Mouse (Mus musculus): ENCODE results near the gene Sorbs2. TPM values are rescaled to one million over a fixed set of nuclear protein-coding genes. Genes with fewer than 3 reads are reported as not detected.
A peak's percentile ranks its signal among the peaks of the same experiment; 100 is the strongest.

Gene Sorbs2
- polyA plus RNA-seq, 1 experiment from 2014 or later, result 69.1 TPM

GRCm38 (mm10) chr8:45649966-45650365 is 142.4 kb downstream of the Sorbs2 start:
- Histone ChIP-seq H3K4me3 (replicated peaks; ENCODE audit: low read length) (no peak overlapping the region), H3K27ac (no peak overlapping the region), H3K27me3 (ENCODE audit: control insufficient read depth, insufficient read depth, low read length) (no peaks in the 10 kb centered on the region), H3K4me2 (replicated peaks) (no peak overlapping the region), H3K4me1 (replicated peaks; ENCODE audit: control insufficient read depth, insufficient read depth, low read length) (0 out of 2 replicates have a peak, but pooled peaks cover 3% of the 10 kb centered on the region), H3K9me3 (ENCODE audit: control insufficient read depth, low read length) (no peaks in the 10 kb centered on the region), H3K9ac (no peak overlapping the region), H3K36me3 (replicated peaks; ENCODE audit: control insufficient read depth, insufficient read depth) (no peaks in the 10 kb centered on the region)
- WGBS, result 85% methylated on average over 5 of the region's 5 CpGs
- ATAC-seq (ENCODE audit: low FRiP score), result no peak
- DNase-seq (ENCODE audit: low spot score), result no peak

GRCm38 (mm10) chr8:45658021-45658420 is 150.4 kb downstream of the Sorbs2 start:
- no peak overlapping the region for H3K9ac ChIP-seq
- no peak overlapping the region for H3K27ac ChIP-seq
- H3K9me3 ChIP-seq (ENCODE audit: control insufficient read depth, low read length), result no peaks in the 10 kb centered on the region
- H3K27me3 ChIP-seq (ENCODE audit: control insufficient read depth, insufficient read depth, low read length), result no peaks in the 10 kb centered on the region
- H3K36me3 ChIP-seq (replicated peaks; ENCODE audit: control insufficient read depth, insufficient read depth), result no peaks in the 10 kb centered on the region; the same call in 1 of the 2 replicates
- H3K4me3 ChIP-seq (replicated peaks; ENCODE audit: low read length), result no peak overlapping the region
- peaks cover 7% of the 10 kb centered on the region; the same call in 1 of the 2 replicates for H3K4me1 ChIP-seq (replicated peaks; ENCODE audit: control insufficient read depth, insufficient read depth, low read length)
- ATAC-seq (ENCODE audit: low FRiP score), result no peak
- no peak for DNase-seq (ENCODE audit: low spot score)
- H3K4me2 ChIP-seq (replicated peaks), result no peak overlapping the region
- 81% methylated on average over 3 of the region's 3 CpGs for WGBS

- H3K4me3 ChIP-seq (replicated peaks; ENCODE audit: low read length), result no peak overlapping the region
- no peak for DNase-seq (ENCODE audit: low spot score)
- WGBS, result 42% methylated on average over 18 of the region's 18 CpGs
- H3K27ac ChIP-seq, result no peak overlapping the region
- H3K9me3 ChIP-seq (ENCODE audit: control insufficient read depth, low read length), result no peaks in the 10 kb centered on the region
- ATAC-seq (ENCODE audit: low FRiP score), result no peak
- no peaks in the 10 kb centered on the region for H3K27me3 ChIP-seq (ENCODE audit: control insufficient read depth, insufficient read depth, low read length)
- peaks cover 7% of the 10 kb centered on the region; the same call in 1 of the 2 replicates for H3K4me1 ChIP-seq (replicated peaks; ENCODE audit: control insufficient read depth, insufficient read depth, low read length)
- H3K9ac ChIP-seq, result no peak overlapping the region
- H3K36me3 ChIP-seq (replicated peaks; ENCODE audit: control insufficient read depth, insufficient read depth), result no peaks in the 10 kb centered on the region; the same call in 1 of the 2 replicates
- H3K4me2 ChIP-seq (replicated peaks), result no peak overlapping the region; the same call in 1 of the 2 replicates
Measured at GRCm38 (mm10) chr8:45658458-45659325, 151.1 kb downstream of the Sorbs2 start.

DNA sequence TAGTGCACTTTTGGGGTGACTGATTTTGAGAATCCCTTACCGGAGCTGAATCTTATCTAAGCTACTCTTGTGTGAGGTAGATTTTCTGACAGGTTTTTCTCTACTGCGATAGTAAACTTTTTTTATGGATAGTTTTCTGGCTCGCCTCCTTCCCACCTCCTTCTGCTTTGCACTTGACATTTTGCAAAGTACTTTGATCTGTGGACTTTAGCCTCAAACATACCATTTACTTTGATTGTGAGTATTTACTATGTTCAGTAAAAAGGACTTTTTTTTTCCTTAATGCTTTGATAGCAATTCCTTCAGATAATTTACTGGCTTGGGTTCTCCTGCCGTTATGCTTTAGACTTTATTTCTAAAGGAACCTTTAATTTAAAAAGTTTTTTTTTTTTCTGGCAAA is 151.9 kb downstream of the Sorbs2 start:
- Histone ChIP-seq H3K27me3 (ENCODE audit: control insufficient read depth, insufficient read depth, low read length) (no peaks in the 10 kb centered on the region), H3K9ac (no peak overlapping the region), H3K4me2 (replicated peaks) (no peak overlapping the region), H3K9me3 (ENCODE audit: control insufficient read depth, low read length) (no peaks in the 10 kb centered on the region), H3K36me3 (replicated peaks; ENCODE audit: control insufficient read depth, insufficient read depth) (no peaks in the 10 kb centered on the region; the same call in 1 of the 2 replicates), H3K4me3 (replicated peaks; ENCODE audit: low read length) (no peak overlapping the region), H3K4me1 (replicated peaks; ENCODE audit: control insufficient read depth, insufficient read depth, low read length) (peaks cover 6% of the 10 kb centered on the region; the same call in 1 of the 2 replicates), H3K27ac (no peak overlapping the region)
- WGBS, result 85% methylated on average over 4 of the region's 4 CpGs
- ATAC-seq (ENCODE audit: low FRiP score) (no peak), DNase-seq (ENCODE audit: low spot score) (no peak)

DNA sequence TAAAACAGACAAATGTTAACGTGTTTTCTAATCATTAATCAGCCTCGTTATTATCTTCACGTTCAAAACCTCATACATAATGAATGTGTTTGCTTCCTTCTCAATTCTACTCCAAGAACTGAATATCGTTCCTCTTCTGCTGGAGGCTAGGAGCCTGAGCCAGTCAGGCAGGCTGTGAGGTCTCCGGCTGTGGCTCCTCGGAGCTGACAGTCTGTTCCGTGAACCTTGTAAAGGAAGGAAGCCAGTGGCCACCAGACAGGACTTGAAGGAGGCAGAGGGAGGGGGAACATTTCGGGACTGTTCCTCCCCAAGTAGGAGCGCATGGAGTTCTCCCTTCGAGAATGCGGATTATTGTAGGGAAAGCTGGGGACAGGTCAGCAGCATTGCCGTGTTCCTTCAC is 153.0 kb downstream of the Sorbs2 start:
- H3K27ac ChIP-seq, result no peak overlapping the region
- peaks cover 4% of the 10 kb centered on the region; the same call in 1 of the 2 replicates for H3K4me1 ChIP-seq (replicated peaks; ENCODE audit: control insufficient read depth, insufficient read depth, low read length)
- no peak overlapping the region; the same call in 1 of the 2 replicates for H3K4me2 ChIP-seq (replicated peaks)
- WGBS, result 72% methylated on average over 12 of the region's 12 CpGs
- H3K9me3 ChIP-seq (ENCODE audit: control insufficient read depth, low read length), result no peaks in the 10 kb centered on the region
- no peaks in the 10 kb centered on the region for H3K27me3 ChIP-seq (ENCODE audit: control insufficient read depth, insufficient read depth, low read length)
- no peak overlapping the region for H3K9ac ChIP-seq
- ATAC-seq (ENCODE audit: low FRiP score) (no peak), DNase-seq (ENCODE audit: low spot score) (no peak)
- H3K4me3 ChIP-seq (replicated peaks; ENCODE audit: low read length), result no peak overlapping the region
- peaks cover 3% of the 10 kb centered on the region; the same call in 1 of the 2 replicates for H3K36me3 ChIP-seq (replicated peaks; ENCODE audit: control insufficient read depth, insufficient read depth)

GRCm38 (mm10) chr8:45661605-45662004 is 154.0 kb downstream of the Sorbs2 start:
- Histone ChIP-seq H3K36me3 (replicated peaks; ENCODE audit: control insufficient read depth, insufficient read depth) (peaks cover 3% of the 10 kb centered on the region; the same call in 1 of the 2 replicates), H3K4me3 (replicated peaks; ENCODE audit: low read length) (no peak overlapping the region), H3K27ac (no peak overlapping the region), H3K4me1 (replicated peaks; ENCODE audit: control insufficient read depth, insufficient read depth, low read length) (peaks cover 4% of the 10 kb centered on the region; the same call in 1 of the 2 replicates), H3K9ac (no peak overlapping the region), H3K9me3 (ENCODE audit: control insufficient read depth, low read length) (no peaks in the 10 kb centered on the region), H3K4me2 (replicated peaks) (no peak overlapping the region), H3K27me3 (ENCODE audit: control insufficient read depth, insufficient read depth, low read length) (no peaks in the 10 kb centered on the region)
- DNase-seq (ENCODE audit: low spot score) (no peak), ATAC-seq (ENCODE audit: low FRiP score) (no peak)
- WGBS, result 48% methylated on average over 4 of the region's 4 CpGs

DNA sequence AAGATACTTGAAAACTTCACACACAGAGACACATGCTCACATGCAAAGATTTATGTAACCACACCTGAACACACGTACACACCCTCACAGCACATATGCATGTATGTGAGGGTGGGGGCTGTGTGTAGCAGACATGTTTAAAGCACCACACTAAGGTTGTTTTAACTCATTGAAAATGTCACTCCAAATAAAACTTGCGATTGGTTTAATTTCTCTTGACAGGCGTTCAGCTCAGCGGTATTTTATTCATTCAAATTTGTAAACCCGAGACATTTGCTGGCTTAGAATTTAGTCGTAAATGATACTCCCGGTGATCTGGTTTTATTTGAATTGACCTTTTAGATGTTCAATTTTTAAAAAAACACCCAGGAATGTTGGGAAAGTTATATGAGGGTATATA is 158.6 kb downstream of the Sorbs2 start:
- ATAC-seq (ENCODE audit: low FRiP score) (no peak), DNase-seq (ENCODE audit: low spot score) (no peak)
- 0 out of 2 replicates have a peak, but pooled peaks cover 3% of the 10 kb centered on the region for H3K36me3 ChIP-seq (replicated peaks; ENCODE audit: control insufficient read depth, insufficient read depth)
- no peak overlapping the region for H3K27ac ChIP-seq
- no peak overlapping the region for H3K9ac ChIP-seq
- WGBS, result 77% methylated on average over 7 of the region's 7 CpGs
- no peaks in the 10 kb centered on the region for H3K27me3 ChIP-seq (ENCODE audit: control insufficient read depth, insufficient read depth, low read length)
- no peaks in the 10 kb centered on the region for H3K9me3 ChIP-seq (ENCODE audit: control insufficient read depth, low read length)
- H3K4me3 ChIP-seq (replicated peaks; ENCODE audit: low read length), result no peak overlapping the region
- 0 out of 2 replicates have a peak, but pooled peaks cover 4% of the 10 kb centered on the region for H3K4me1 ChIP-seq (replicated peaks; ENCODE audit: control insufficient read depth, insufficient read depth, low read length)
- H3K4me2 ChIP-seq (replicated peaks), result no peak overlapping the region

DNA sequence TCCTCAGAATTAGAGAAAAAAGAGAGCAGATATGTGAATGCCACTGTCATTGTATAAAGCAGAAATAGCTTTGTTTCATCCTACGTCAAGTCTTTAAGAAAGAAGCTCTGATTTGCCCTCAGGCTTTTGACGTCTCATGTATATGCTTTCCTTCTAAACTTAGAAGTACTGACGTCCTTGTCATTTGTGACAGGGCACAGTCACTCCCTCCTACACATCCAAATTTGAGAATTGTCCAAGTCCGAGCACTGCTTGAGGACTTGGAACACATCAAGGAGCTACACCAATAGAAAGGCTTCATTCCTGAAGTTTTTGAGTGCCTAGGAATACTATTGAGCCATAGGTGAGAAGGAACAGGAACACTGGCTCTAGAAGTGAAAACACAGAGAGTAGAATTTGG is 165.6 kb downstream of the Sorbs2 start:
- 87% methylated on average over 4 of the region's 4 CpGs for WGBS
- no peak overlapping the region for H3K27ac ChIP-seq
- H3K9me3 ChIP-seq (ENCODE audit: control insufficient read depth, low read length), result no peaks in the 10 kb centered on the region
- H3K27me3 ChIP-seq (ENCODE audit: control insufficient read depth, insufficient read depth, low read length), result no peaks in the 10 kb centered on the region
- no peak for ATAC-seq (ENCODE audit: low FRiP score)
- no peak overlapping the region for H3K9ac ChIP-seq
- H3K4me1 ChIP-seq (replicated peaks; ENCODE audit: control insufficient read depth, insufficient read depth, low read length), result peaks cover 17% of the 10 kb centered on the region
- H3K4me3 ChIP-seq (replicated peaks; ENCODE audit: low read length), result no peak overlapping the region
- no peaks in the 10 kb centered on the region for H3K36me3 ChIP-seq (replicated peaks; ENCODE audit: control insufficient read depth, insufficient read depth)
- DNase-seq (ENCODE audit: low spot score), result no peak
- H3K4me2 ChIP-seq (replicated peaks), result no peak overlapping the region

DNA sequence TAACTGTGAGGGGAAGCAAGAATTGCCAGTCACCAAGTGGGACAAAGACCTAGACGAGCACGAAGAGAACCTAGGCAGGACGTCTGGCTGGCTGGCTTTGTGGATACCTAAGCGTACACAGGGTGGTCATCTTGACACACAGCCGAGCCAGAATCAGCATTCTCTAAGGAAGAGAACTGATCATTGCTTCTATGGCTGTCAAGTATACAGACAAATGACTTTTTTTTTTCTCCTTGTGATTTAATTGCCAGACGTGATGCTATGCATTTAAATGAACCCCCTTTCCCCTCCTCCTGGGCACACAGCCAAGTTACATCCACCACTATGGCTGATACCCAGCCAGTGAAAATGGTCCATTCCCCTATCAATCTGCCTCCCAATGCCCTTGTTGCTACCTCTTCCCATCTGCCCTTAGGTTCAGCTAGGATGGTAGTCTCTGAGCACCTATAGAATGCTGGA is 168.3 kb downstream of the Sorbs2 start:
- peak overlapping the region; percentile 56 for H3K27ac ChIP-seq
- H3K9ac ChIP-seq, result no peak overlapping the region
- H3K4me1 ChIP-seq (replicated peaks; ENCODE audit: control insufficient read depth, insufficient read depth, low read length), result peaks cover 18% of the 10 kb centered on the region
- H3K36me3 ChIP-seq (replicated peaks; ENCODE audit: control insufficient read depth, insufficient read depth), result no peaks in the 10 kb centered on the region
- H3K27me3 ChIP-seq (ENCODE audit: control insufficient read depth, insufficient read depth, low read length), result no peaks in the 10 kb centered on the region
- DNase-seq (ENCODE audit: low spot score), result peak; percentile 79
- ATAC-seq (ENCODE audit: low FRiP score), result peak; percentile 78
- WGBS, result 29% methylated on average over 6 of the region's 6 CpGs
- no peak overlapping the region for H3K4me3 ChIP-seq (replicated peaks; ENCODE audit: low read length)
- H3K4me2 ChIP-seq (replicated peaks), result no peak overlapping the region
- H3K9me3 ChIP-seq (ENCODE audit: control insufficient read depth, low read length), result no peaks in the 10 kb centered on the region
